Mouse (Mus musculus): ENCODE measurements around the gene Gm8356. TPM values are rescaled to one million over a fixed set of nuclear protein-coding genes. Genes with fewer than 3 reads are reported as not detected.
"Not testable (repeated sequence)": the region's sequence is repeated elsewhere in the genome, so short reads cannot be mapped to it uniquely, and the experiment has no call there.

Gene Gm8356
- polyA plus RNA-seq (2016; fragmentation: Nextera tagmentation; extraction: Ambion mirVana): not detected in 2 replicates

DNA sequence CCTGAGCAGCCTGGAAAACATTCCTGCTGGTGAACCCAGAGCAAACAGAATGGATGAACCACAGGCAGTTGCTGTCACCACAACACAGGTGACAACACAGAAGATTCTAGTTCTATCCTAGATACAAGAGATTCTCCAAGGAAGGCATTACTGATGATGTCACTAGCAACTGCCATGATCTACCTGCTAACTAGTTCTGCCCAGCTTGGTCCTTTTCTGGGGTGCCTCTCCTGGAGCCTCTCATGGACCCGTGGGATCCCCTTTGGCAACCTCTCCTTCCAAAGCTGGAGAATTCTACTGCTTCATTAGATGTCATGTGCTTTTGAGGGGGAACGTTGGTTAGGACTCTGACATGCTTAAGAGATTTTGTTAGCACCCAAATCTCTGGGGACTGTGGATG is at the start of gene Gm8356:
Gene Gm8356, minus strand, starts transcription at position 101 of the 400 bp plus-strand sequence.
- not testable (repeated sequence) for H3K27me3 ChIP-seq (replicated peaks; ENCODE audit: low read depth, poor library complexity, severe bottlenecking); H3K36me3 ChIP-seq (replicated peaks); H3K9me3 ChIP-seq; DNase-seq (ENCODE audit: low spot score); H3K4me3 ChIP-seq; H3K27ac ChIP-seq (replicated peaks); H3K4me1 ChIP-seq
- WGBS: 69% methylated on average over 1 of the region's 2 CpGs

DNA sequence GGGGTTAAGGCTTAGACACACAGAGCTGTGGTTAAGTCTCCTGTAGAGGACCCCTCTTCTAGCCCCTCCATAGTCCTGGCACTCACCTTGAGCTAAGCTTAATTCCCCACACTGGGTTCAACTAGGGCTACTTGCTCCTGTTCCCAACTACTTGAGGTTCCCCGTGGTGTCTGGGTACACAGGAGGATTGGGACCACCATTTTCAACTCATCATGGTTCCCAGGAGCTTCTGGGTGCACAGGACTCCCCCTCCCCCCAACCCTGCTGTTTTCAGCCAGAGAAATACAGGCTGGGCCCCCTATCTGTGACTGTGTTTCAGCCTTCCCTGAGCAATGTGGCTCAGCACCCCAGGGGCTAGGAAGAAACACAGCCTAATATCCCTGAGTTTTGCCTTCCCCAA is 50.8 kb downstream of the Gm8356 start:
- DNase-seq (ENCODE audit: low spot score); H3K36me3 ChIP-seq (replicated peaks); H3K9me3 ChIP-seq; H3K27me3 ChIP-seq (replicated peaks; ENCODE audit: low read depth, poor library complexity, severe bottlenecking); H3K4me3 ChIP-seq; H3K27ac ChIP-seq (replicated peaks); H3K4me1 ChIP-seq: not testable (repeated sequence)
- 44% methylated on average over 1 of the region's 1 CpGs for WGBS

DNA sequence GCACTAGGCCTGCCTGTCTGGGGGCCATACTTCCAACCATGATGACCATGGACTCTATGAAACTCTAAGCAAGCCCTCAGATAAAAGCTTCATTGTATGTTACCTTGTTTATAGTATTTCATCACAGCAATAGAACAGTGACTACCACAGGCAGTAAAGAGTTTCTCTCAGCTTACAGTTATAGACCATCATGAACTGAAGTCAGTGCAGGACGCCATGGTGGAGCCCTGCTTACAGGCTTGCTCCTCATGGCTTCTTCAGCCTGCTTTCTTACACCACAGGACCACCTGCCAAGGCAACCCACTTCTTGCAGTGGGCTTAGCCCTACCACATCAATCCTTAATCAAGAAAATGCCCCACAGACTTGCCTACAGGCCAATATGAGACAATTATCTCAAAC is 51.5 kb downstream of the Gm8356 start:
- H3K36me3 ChIP-seq (replicated peaks): not testable (repeated sequence)
- WGBS: 78% methylated on average over 1 of the region's 1 CpGs

DNA sequence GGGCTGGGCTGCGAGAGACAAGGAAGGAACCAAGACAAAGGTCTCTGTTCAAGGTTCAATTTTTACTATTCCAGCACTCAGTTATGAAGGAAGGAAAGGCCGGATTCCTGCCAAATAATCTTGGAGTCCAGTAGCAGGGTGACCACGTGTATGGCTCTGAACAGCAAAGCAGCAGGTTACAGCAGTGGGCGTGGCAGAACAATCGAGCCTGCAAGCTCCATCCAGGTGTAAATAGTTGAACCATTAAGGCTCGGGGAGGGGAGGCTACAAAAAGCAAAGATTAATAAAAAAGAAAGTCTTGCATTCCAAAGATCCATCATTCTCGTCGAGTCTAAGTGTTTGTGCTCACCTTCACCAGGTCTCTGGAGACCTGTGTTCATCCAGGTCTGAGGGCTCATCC is 55.0 kb downstream of the Gm8356 start:
- not testable (repeated sequence) for H3K9me3 ChIP-seq; H3K4me3 ChIP-seq; H3K36me3 ChIP-seq (replicated peaks); H3K4me1 ChIP-seq; H3K27ac ChIP-seq (replicated peaks); DNase-seq (ENCODE audit: low spot score); H3K27me3 ChIP-seq (replicated peaks; ENCODE audit: low read depth, poor library complexity, severe bottlenecking)
- WGBS: 83% methylated on average over 8 of the region's 8 CpGs

More for the DNA sequence above, 51.5 kb downstream of the Gm8356 start:
- H3K27ac ChIP-seq (replicated peaks); H3K9me3 ChIP-seq; H3K27me3 ChIP-seq (replicated peaks; ENCODE audit: low read depth, poor library complexity, severe bottlenecking); H3K4me1 ChIP-seq; H3K4me3 ChIP-seq; DNase-seq (ENCODE audit: low spot score): not testable (repeated sequence)

Other genes starting within 250 kb of the Gm8356 start
- not detected in 2 replicates for gene Gm21103, start 232.4 kb downstream of the Gm8356 start, polyA plus RNA-seq (2016; fragmentation: Nextera tagmentation; extraction: Ambion mirVana)
- not detected in 2 replicates for gene Gm3618, start 193.6 kb downstream of the Gm8356 start, polyA plus RNA-seq (2016; fragmentation: Nextera tagmentation; extraction: Ambion mirVana)
- gene Gm16440, start 147.0 kb downstream of the Gm8356 start, polyA plus RNA-seq (2016; fragmentation: Nextera tagmentation; extraction: Ambion mirVana): not detected in 2 replicates
- gene Gm3591, start 124.8 kb downstream of the Gm8356 start, polyA plus RNA-seq (2016; fragmentation: Nextera tagmentation; extraction: Ambion mirVana): 1.8 and 2.1 TPM in 2 replicates
- gene Gm3594, start 92.7 kb downstream of the Gm8356 start, polyA plus RNA-seq (2016; fragmentation: Nextera tagmentation; extraction: Ambion mirVana): not detected in 2 replicates
- 0.39 TPM in 1 of 2 replicates, not detected in the other for gene Gm3629, start 53.3 kb upstream of the Gm8356 start, polyA plus RNA-seq (2016; fragmentation: Nextera tagmentation; extraction: Ambion mirVana)
- gene Gm3460, start 85.1 kb upstream of the Gm8356 start, polyA plus RNA-seq (2016; fragmentation: Nextera tagmentation; extraction: Ambion mirVana): not detected in 2 replicates
- not detected in 2 replicates for gene Gm10251, start 146.9 kb upstream of the Gm8356 start, polyA plus RNA-seq (2016; fragmentation: Nextera tagmentation; extraction: Ambion mirVana)
- gene Gm8050, start 183.0 kb upstream of the Gm8356 start, polyA plus RNA-seq (2016; fragmentation: Nextera tagmentation; extraction: Ambion mirVana): not detected in 2 replicates
- 4.9 and 6.1 TPM in 2 replicates for gene Gm3636, start 205.0 kb upstream of the Gm8356 start, polyA plus RNA-seq (2016; fragmentation: Nextera tagmentation; extraction: Ambion mirVana)
- gene Gm8362, start 237.1 kb upstream of the Gm8356 start, polyA plus RNA-seq (2016; fragmentation: Nextera tagmentation; extraction: Ambion mirVana): not detected in 2 replicates